In genomic region chr4:154927899-154928337, GRCm38 (mm10) we compare ENCODE assay signal across 8 mouse cellular contexts. TPM values are rescaled to one million over a fixed set of nuclear protein-coding genes. Genes with fewer than 3 reads are reported as not detected.
DNase-seq lines count a peak whose midpoint lies in the region; ATAC-seq and TF ChIP-seq lines count a peak whose summit lies in the region.

No protein-coding gene starts in this region.

- H3K4me3 ChIP-seq in midbrain, embryonic 11.5 days (ENCODE audit: low read depth, low read length) = no peak overlapping the region
- no peak overlapping the region for H3K4me3 ChIP-seq in midbrain, embryonic 16.5 days (ENCODE audit: low read depth, low read length)
- H3K4me3 ChIP-seq in lung, postnatal 0 days (ENCODE audit: low read depth, low read length) = peak overlapping the region; percentile 40
- peak overlapping the region; percentile 55 for H3K4me3 ChIP-seq in thymus, adult 2 months (ENCODE audit: control insufficient read depth, insufficient read depth, low read length)
- H3K4me3 ChIP-seq in forebrain, embryonic 16.5 days (replicated peaks; ENCODE audit: low read length) = no peak overlapping the region

- WGBS in midbrain, embryonic 11.5 days = 82% methylated on average over 5 of the region's 5 CpGs
- 67% methylated on average over 5 of the region's 5 CpGs for WGBS in midbrain, embryonic 16.5 days
- WGBS in lung, postnatal 0 days = 13% methylated on average over 5 of the region's 5 CpGs
- 1% methylated on average over 5 of the region's 5 CpGs for WGBS in thymus, adult 2 months
- 81% methylated on average over 5 of the region's 5 CpGs for WGBS in forebrain, embryonic 16.5 days

- TF ChIP-seq CTCF in lung, postnatal 0 days (IDR thresholded peaks at IDR 0.05) = no peak
- TF ChIP-seq CTCF in thymus, adult 2 months (IDR thresholded peaks at IDR 0.05; ENCODE audit: borderline replicate concordance, control insufficient read depth, extremely low read depth, insufficient read depth, low read length, poor library complexity) = no peak

- no peak overlapping the region for H3K9ac ChIP-seq in midbrain, embryonic 11.5 days (ENCODE audit: low read length)
- H3K9ac ChIP-seq in midbrain, embryonic 16.5 days (ENCODE audit: low read depth, low read length) = no peak overlapping the region
- peak overlapping the region; percentile 48 for H3K9ac ChIP-seq in lung, postnatal 0 days (replicated peaks; ENCODE audit: low read depth)
- H3K9ac ChIP-seq in forebrain, embryonic 16.5 days (replicated peaks; ENCODE audit: low read depth, low read length) = no peak overlapping the region

- TF ChIP-seq EP300 in lung, postnatal 0 days (IDR thresholded peaks at IDR 0.05) = no peak

- H3K4me1 ChIP-seq in midbrain, embryonic 11.5 days (ENCODE audit: control insufficient read depth, insufficient read depth, low read length) = peaks cover 3% of the 10 kb centered on the region; the same call in 1 of the 2 replicates
- H3K4me1 ChIP-seq in midbrain, embryonic 16.5 days (ENCODE audit: control insufficient read depth, insufficient read depth, low read length) = no peaks in the 10 kb centered on the region
- H3K4me1 ChIP-seq in lung, postnatal 0 days (ENCODE audit: insufficient read depth, low read depth, low read length) = peaks cover 14% of the 10 kb centered on the region; the same call in 1 of the 2 replicates
- peaks cover 31% of the 10 kb centered on the region for H3K4me1 ChIP-seq in thymus, adult 2 months (replicated peaks; ENCODE audit: control insufficient read depth, insufficient read depth, low read length)
- no peaks in the 10 kb centered on the region for H3K4me1 ChIP-seq in forebrain, embryonic 16.5 days (replicated peaks; ENCODE audit: control insufficient read depth, insufficient read depth, low read length)

- no peak for TF ChIP-seq POLR2A in thymus, adult 2 months (IDR thresholded peaks at IDR 0.05; ENCODE audit: control insufficient read depth, extremely low read depth, insufficient read depth, low read length, poor library complexity)

- 0 out of 2 replicates have a peak overlapping the region, but pooled peaks have one; percentile 35 for H3K27ac ChIP-seq in midbrain, embryonic 11.5 days (ENCODE audit: low read depth, low read length)
- no peak overlapping the region for H3K27ac ChIP-seq in midbrain, embryonic 16.5 days (ENCODE audit: low read length)
- H3K27ac ChIP-seq in lung, postnatal 0 days (ENCODE audit: low read length) = peak overlapping the region; percentile 85
- H3K27ac ChIP-seq in thymus, adult 2 months (ENCODE audit: control insufficient read depth, insufficient read depth, low read length) = peak overlapping the region; percentile 93
- no peak overlapping the region for H3K27ac ChIP-seq in forebrain, embryonic 16.5 days (ENCODE audit: low read length)

- H3K36me3 ChIP-seq in midbrain, embryonic 11.5 days (ENCODE audit: control insufficient read depth, insufficient read depth, low read length) = no peaks in the 10 kb centered on the region
- H3K36me3 ChIP-seq in midbrain, embryonic 16.5 days (ENCODE audit: control insufficient read depth, insufficient read depth, low read length) = no peaks in the 10 kb centered on the region
- H3K36me3 ChIP-seq in lung, postnatal 0 days (ENCODE audit: insufficient read depth, low read length) = 0 out of 2 replicates have a peak, but pooled peaks cover 4% of the 10 kb centered on the region
- peaks cover 14% of the 10 kb centered on the region; the same call in 1 of the 2 replicates for H3K36me3 ChIP-seq in thymus, adult 2 months (ENCODE audit: control insufficient read depth, insufficient read depth, low read length)
- no peaks in the 10 kb centered on the region for H3K36me3 ChIP-seq in forebrain, embryonic 16.5 days (ENCODE audit: control insufficient read depth, insufficient read depth)

- DNase-seq in midbrain, embryonic 11.5 days (ENCODE audit: low spot score, missing footprints) = no peak
- peak; percentile 49 for DNase-seq in kidney, adult 9 months
- peak; percentile 88 for DNase-seq in lung, postnatal 0 days (ENCODE audit: low spot score)
- DNase-seq in thymus, adult 2 months = peak; percentile 58
- no peak for DNase-seq in adrenal gland, postnatal 25 days

- no peak for ATAC-seq in midbrain, embryonic 11.5 days (ENCODE audit: low FRiP score)
- ATAC-seq in midbrain, embryonic 16.5 days = no peak
- 0 out of 2 replicates have a peak, but pooled peaks have one; percentile 11 for ATAC-seq in granulocyte monocyte progenitor cell, adult 5-6 weeks (replicated peaks; ENCODE audit: poor library complexity, severe bottlenecking)
- peak; percentile 82 for ATAC-seq in lung, postnatal 0 days
- no peak for ATAC-seq in forebrain, embryonic 16.5 days

- no peaks in the 10 kb centered on the region for H3K27me3 ChIP-seq in midbrain, embryonic 11.5 days (ENCODE audit: control insufficient read depth, insufficient read depth, low read length)
- no peaks in the 10 kb centered on the region for H3K27me3 ChIP-seq in midbrain, embryonic 16.5 days (ENCODE audit: control insufficient read depth, insufficient read depth, low read depth, low read length)
- H3K27me3 ChIP-seq in lung, postnatal 0 days (replicated peaks; ENCODE audit: insufficient read depth, low read length) = no peaks in the 10 kb centered on the region
- H3K27me3 ChIP-seq in thymus, adult 2 months (ENCODE audit: control insufficient read depth, insufficient read depth, low read length) = no peaks in the 10 kb centered on the region
- no peaks in the 10 kb centered on the region for H3K27me3 ChIP-seq in forebrain, embryonic 16.5 days (replicated peaks; ENCODE audit: control insufficient read depth, insufficient read depth, low read length)

- H3K4me2 ChIP-seq in midbrain, embryonic 11.5 days = no peak overlapping the region
- no peak overlapping the region for H3K4me2 ChIP-seq in midbrain, embryonic 16.5 days (ENCODE audit: low read length)
- peak overlapping the region; percentile 60 for H3K4me2 ChIP-seq in lung, postnatal 0 days (replicated peaks; ENCODE audit: low read depth, low read length)
- H3K4me2 ChIP-seq in forebrain, embryonic 16.5 days (ENCODE audit: low read length) = no peak overlapping the region

- no peaks in the 10 kb centered on the region for H3K9me3 ChIP-seq in midbrain, embryonic 11.5 days (ENCODE audit: control insufficient read depth, low read length)
- H3K9me3 ChIP-seq in midbrain, embryonic 16.5 days (replicated peaks; ENCODE audit: control insufficient read depth, low read length, poor library complexity, severe bottlenecking) = no peaks in the 10 kb centered on the region
- H3K9me3 ChIP-seq in lung, postnatal 0 days (ENCODE audit: low read length) = no peaks in the 10 kb centered on the region
- no peaks in the 10 kb centered on the region for H3K9me3 ChIP-seq in forebrain, embryonic 16.5 days (ENCODE audit: control insufficient read depth, low read length)

RNA-seq across cellular contexts. Expression of gene Tnfrsf14, which starts 0.4 kb away (rescaled TPM):
- 0.93 and 1.2 TPM in 2 replicates for polyA plus RNA-seq in midbrain, embryonic 11.5 days (2014; fragmentation: Nextera tagmentation; extraction: Ambion mirVana)
- 0.42 TPM in 1 of 2 replicates, not detected in the other for polyA plus RNA-seq in midbrain, embryonic 16.5 days (2015; fragmentation: Nextera tagmentation; extraction: Ambion mirVana)
- total RNA-seq in granulocyte monocyte progenitor cell, adult 5-6 weeks (2014; fragmentation: Nextera tagmentation) = 85.4 and 110 TPM in 2 replicates
- 33.2 and 38.4 TPM in 2 replicates for total RNA-seq in granulocyte monocyte progenitor cell, adult 5-6 weeks (2017)
- polyA plus RNA-seq in lung, postnatal 0 days (2015; fragmentation: Nextera tagmentation; extraction: Ambion mirVana) = 1.5 and 2.1 TPM in 2 replicates
- 215 and 227 TPM in 2 replicates for polyA plus RNA-seq in thymus, adult 2 months (2012; rRNA removed)
- 2.1 and 5.9 TPM in 2 replicates for total RNA-seq in adrenal gland, postnatal 25 days (2021)
- 0.27 TPM in 1 of 2 replicates, not detected in the other for polyA plus RNA-seq in forebrain, embryonic 16.5 days (2015; fragmentation: Nextera tagmentation; extraction: Ambion mirVana)

RNA-seq across cellular contexts. Expression of gene Fam213b, which starts 29.0 kb away (rescaled TPM):
- 39.6 and 41.8 TPM in 2 replicates for polyA plus RNA-seq in midbrain, embryonic 11.5 days (2014; fragmentation: Nextera tagmentation; extraction: Ambion mirVana)
- 59.3 and 64.5 TPM in 2 replicates for polyA plus RNA-seq in midbrain, embryonic 16.5 days (2015; fragmentation: Nextera tagmentation; extraction: Ambion mirVana)
- total RNA-seq in granulocyte monocyte progenitor cell, adult 5-6 weeks (2014; fragmentation: Nextera tagmentation) = 6.9 and 8.5 TPM in 2 replicates
- 2.9 and 6.7 TPM in 2 replicates for total RNA-seq in granulocyte monocyte progenitor cell, adult 5-6 weeks (2017)
- polyA plus RNA-seq in lung, postnatal 0 days (2015; fragmentation: Nextera tagmentation; extraction: Ambion mirVana) = 16.8 and 18.9 TPM in 2 replicates
- polyA plus RNA-seq in thymus, adult 2 months (2012; rRNA removed) = 77.1 and 105 TPM in 2 replicates
- 126 and 172 TPM in 2 replicates for total RNA-seq in adrenal gland, postnatal 25 days (2021)
- 32.4 and 42.0 TPM in 2 replicates for polyA plus RNA-seq in forebrain, embryonic 16.5 days (2015; fragmentation: Nextera tagmentation; extraction: Ambion mirVana)

RNA-seq across cellular contexts. Expression of gene Hes5, which starts 32.8 kb away (rescaled TPM):
- 456 and 535 TPM in 2 replicates for polyA plus RNA-seq in midbrain, embryonic 11.5 days (2014; fragmentation: Nextera tagmentation; extraction: Ambion mirVana)
- polyA plus RNA-seq in midbrain, embryonic 16.5 days (2015; fragmentation: Nextera tagmentation; extraction: Ambion mirVana) = 107 and 135 TPM in 2 replicates
- total RNA-seq in granulocyte monocyte progenitor cell, adult 5-6 weeks (2014; fragmentation: Nextera tagmentation) = 0.85 TPM in 1 of 2 replicates, not detected in the other
- 0.52 TPM in 1 of 2 replicates, not detected in the other for total RNA-seq in granulocyte monocyte progenitor cell, adult 5-6 weeks (2017)
- polyA plus RNA-seq in lung, postnatal 0 days (2015; fragmentation: Nextera tagmentation; extraction: Ambion mirVana) = 0.10 TPM in 1 of 2 replicates, not detected in the other
- polyA plus RNA-seq in thymus, adult 2 months (2012; rRNA removed) = 4.1 and 5.6 TPM in 2 replicates
- not detected in 2 replicates for total RNA-seq in adrenal gland, postnatal 25 days (2021)
- 91.4 and 100 TPM in 2 replicates for polyA plus RNA-seq in forebrain, embryonic 16.5 days (2015; fragmentation: Nextera tagmentation; extraction: Ambion mirVana)

RNA-seq across cellular contexts. Expression of gene Pank4, which starts 36.0 kb away (rescaled TPM):
- polyA plus RNA-seq in midbrain, embryonic 11.5 days (2014; fragmentation: Nextera tagmentation; extraction: Ambion mirVana) = 37.0 and 40.4 TPM in 2 replicates
- polyA plus RNA-seq in midbrain, embryonic 16.5 days (2015; fragmentation: Nextera tagmentation; extraction: Ambion mirVana) = 42.1 and 45.5 TPM in 2 replicates
- 36.3 and 45.1 TPM in 2 replicates for total RNA-seq in granulocyte monocyte progenitor cell, adult 5-6 weeks (2014; fragmentation: Nextera tagmentation)
- 17.3 and 20.8 TPM in 2 replicates for total RNA-seq in granulocyte monocyte progenitor cell, adult 5-6 weeks (2017)
- 20.5 and 23.0 TPM in 2 replicates for polyA plus RNA-seq in lung, postnatal 0 days (2015; fragmentation: Nextera tagmentation; extraction: Ambion mirVana)
- 121 and 155 TPM in 2 replicates for polyA plus RNA-seq in thymus, adult 2 months (2012; rRNA removed)
- 33.6 and 33.8 TPM in 2 replicates for total RNA-seq in adrenal gland, postnatal 25 days (2021)
- polyA plus RNA-seq in forebrain, embryonic 16.5 days (2015; fragmentation: Nextera tagmentation; extraction: Ambion mirVana) = 47.1 and 47.3 TPM in 2 replicates

RNA-seq across cellular contexts. Expression of gene Mmel1, which starts 58.5 kb away (rescaled TPM):
- polyA plus RNA-seq in midbrain, embryonic 11.5 days (2014; fragmentation: Nextera tagmentation; extraction: Ambion mirVana) = 0.29 and 0.56 TPM in 2 replicates
- 0.31 and 0.98 TPM in 2 replicates for polyA plus RNA-seq in midbrain, embryonic 16.5 days (2015; fragmentation: Nextera tagmentation; extraction: Ambion mirVana)
- total RNA-seq in granulocyte monocyte progenitor cell, adult 5-6 weeks (2014; fragmentation: Nextera tagmentation) = not detected in 2 replicates
- total RNA-seq in granulocyte monocyte progenitor cell, adult 5-6 weeks (2017) = not detected in 2 replicates
- 0.06 and 0.07 TPM in 2 replicates for polyA plus RNA-seq in lung, postnatal 0 days (2015; fragmentation: Nextera tagmentation; extraction: Ambion mirVana)
- polyA plus RNA-seq in thymus, adult 2 months (2012; rRNA removed) = 0.23 TPM in 2 replicates
- 5.6 and 6.2 TPM in 2 replicates for total RNA-seq in adrenal gland, postnatal 25 days (2021)
- polyA plus RNA-seq in forebrain, embryonic 16.5 days (2015; fragmentation: Nextera tagmentation; extraction: Ambion mirVana) = 0.11 and 0.21 TPM in 2 replicates

Comparison
In these comparisons a context has a peak if more than half of its experiments do, and no peak if none do; other contexts are left out.
1. H3K27ac ChIP-seq: peak in midbrain, embryonic 11.5 days (single experiment), lung, postnatal 0 days (single experiment) and thymus, adult 2 months (single experiment); none in midbrain, embryonic 16.5 days (single experiment) and forebrain, embryonic 16.5 days (single experiment).
2. ATAC-seq: peak in granulocyte monocyte progenitor cell, adult 5-6 weeks (single experiment) and lung, postnatal 0 days (single experiment); none in midbrain, embryonic 11.5 days (single experiment), midbrain, embryonic 16.5 days (single experiment) and forebrain, embryonic 16.5 days (single experiment).
3. DNase-seq: peak in kidney, adult 9 months (single experiment), lung, postnatal 0 days (single experiment) and thymus, adult 2 months (single experiment); none in midbrain, embryonic 11.5 days (single experiment) and adrenal gland, postnatal 25 days (single experiment).
4. H3K4me3 ChIP-seq: peak in lung, postnatal 0 days (single experiment) and thymus, adult 2 months (single experiment); none in midbrain, embryonic 11.5 days (single experiment), midbrain, embryonic 16.5 days (single experiment) and forebrain, embryonic 16.5 days (single experiment).
5. RNA of gene Tnfrsf14, which starts 0.4 kb away (polyA plus RNA-seq): 215 to 227 TPM in thymus, adult 2 months; 1.5 to 2.1 TPM in lung, postnatal 0 days, 0.93 to 1.2 TPM in midbrain, embryonic 11.5 days, 0.27 TPM in forebrain, embryonic 16.5 days and 0.42 TPM in midbrain, embryonic 16.5 days; every median in the first group is over 10 times any median in the second.
6. RNA of gene Hes5, which starts 32.8 kb away (polyA plus RNA-seq): 456 to 535 TPM in midbrain, embryonic 11.5 days, 107 to 135 TPM in midbrain, embryonic 16.5 days and 91.4 to 100 TPM in forebrain, embryonic 16.5 days; 4.1 to 5.6 TPM in thymus, adult 2 months and 0.10 TPM in lung, postnatal 0 days; every median in the first group is over 10 times any median in the second.